Mouse (Mus musculus) heart, embryonic 15.5 days (tissue): ENCODE data around the gene Mettl1. TPM values are rescaled to one million over a fixed set of nuclear protein-coding genes. Genes with fewer than 3 reads are reported as not detected.

Source experiments
- ATAC-seq: fragments of 200-750 bp; cut with Nextera tagmentation; replicated peaks from 2 replicates; pipeline ENCODE4 v1.8.0; 2017; ENCODE audit warnings: low read depth, moderate TSS enrichment; ENCODE audit not compliant: insufficient number of reproducible peaks, insufficient read depth, low FRiP score
- H3K27ac ChIP-seq: fragments of 300-500 bp; sonication (generic); 2 replicates; pipeline ENCODE4 v1.5.1; 2015; ENCODE audit warnings: mild to moderate bottlenecking, inconsistent platforms
- H3K27me3 ChIP-seq: fragments of 300-500 bp; sonication (generic); 2 replicates; pipeline ENCODE4 v1.6.1; 2015; ENCODE audit warnings: inconsistent platforms
- H3K36me3 ChIP-seq: fragments of 300-500 bp; sonication (generic); 2 replicates; pipeline ENCODE4 v1.6.1; 2015; ENCODE audit warnings: mild to moderate bottlenecking, inconsistent platforms
- H3K4me1 ChIP-seq: fragments of 300-500 bp; sonication (generic); replicated peaks from 2 replicates; pipeline ENCODE4 v1.6.1; 2015; ENCODE audit warnings: inconsistent platforms
- H3K4me2 ChIP-seq: fragments of 300-500 bp; sonication (generic); 2 replicates; pipeline ENCODE4 v1.6.1; 2015; ENCODE audit warnings: inconsistent platforms, mild to moderate bottlenecking, moderate library complexity
- H3K4me3 ChIP-seq: fragments of 300-500 bp; sonication (generic); 2 replicates; pipeline ENCODE4 v1.5.1; 2015; ENCODE audit warnings: mild to moderate bottlenecking, inconsistent platforms
- H3K9ac ChIP-seq: fragments of 300-500 bp; sonication (generic); 2 replicates; pipeline ENCODE4 v1.6.1; 2015; ENCODE audit warnings: mild to moderate bottlenecking, inconsistent platforms
- H3K9me3 ChIP-seq: fragments of 300-500 bp; sonication (generic); replicated peaks from 2 replicates; pipeline ENCODE4 v1.6.1; 2016; ENCODE audit warnings: inconsistent platforms
- WGBS: fragments of 180-500 bp; shearing (Covaris S2); methylation state at CpG from one replicate; pipeline ENCODE4 v1.1.7; 2015; ENCODE audit warnings: mixed read lengths; 5-methylcytosine and 5-hydroxymethylcytosine counted together
- microRNA counts: library from miRNA; unstranded; fragments of <30 nt; microRNA quantifications from one replicate; lab custom pipeline; 2016
- microRNA-seq: library from miRNA; unstranded; fragments of <30 nt; microRNA quantifications from one replicate; pipeline ENCODE4, GENCODE M21; 2016
- polyA plus RNA-seq: library from polyadenylated mRNA; unstranded; fragments of >200 nt; fragmentation: Nextera tagmentation; extraction: Ambion mirVana; gene quantifications from 2 replicates; pipeline ENCODE4 v1.2.1, GENCODE M21; 2015

The Mettl1 gene
- polyA plus RNA-seq, 1 experiment from 2014 or later: 27.7 TPM

- Histone ChIP-seq H3K27me3 (peaks cover 76% of the 10 kb centered on the region), H3K36me3 (peaks cover 1% of the 10 kb centered on the region; the same call in 1 of the 2 replicates), H3K4me3 (peak overlapping the region; percentile 29), H3K9ac (no peak overlapping the region), H3K4me1 (peaks cover 28% of the 10 kb centered on the region), H3K27ac (no peak overlapping the region), H3K9me3 (no peaks in the 10 kb centered on the region), H3K4me2 (peak overlapping the region; percentile 46)
- no peak for ATAC-seq
- WGBS: 10% methylated on average over 57 of the region's 57 CpGs
Observed at GRCm38 (mm10) chr10:127090560-127091411, 49.6 kb downstream of the Mettl1 start.

GRCm38 (mm10) chr10:127091507-127092396 lies 50.5 kb downstream of the Mettl1 start:
- no peak for ATAC-seq
- peaks cover 5% of the 10 kb centered on the region; the same call in 1 of the 2 replicates for H3K36me3 ChIP-seq
- no peak overlapping the region for H3K9ac ChIP-seq
- peaks cover 71% of the 10 kb centered on the region for H3K27me3 ChIP-seq
- peaks cover 28% of the 10 kb centered on the region for H3K4me1 ChIP-seq
- H3K27ac ChIP-seq: no peak overlapping the region
- no peaks in the 10 kb centered on the region for H3K9me3 ChIP-seq
- peak overlapping the region; percentile 46 for H3K4me2 ChIP-seq
- H3K4me3 ChIP-seq: peak overlapping the region; percentile 29
- WGBS: 9% methylated on average over 51 of the region's 51 CpGs

GRCm38 (mm10) chr10:127092742-127093141 lies 51.5 kb downstream of the Mettl1 start:
- Histone ChIP-seq H3K36me3 (peaks cover 8% of the 10 kb centered on the region; the same call in 1 of the 2 replicates), H3K9me3 (no peaks in the 10 kb centered on the region), H3K4me3 (no peak overlapping the region), H3K27me3 (peaks cover 62% of the 10 kb centered on the region), H3K4me1 (peaks cover 28% of the 10 kb centered on the region), H3K27ac (no peak overlapping the region), H3K9ac (no peak overlapping the region), H3K4me2 (no peak overlapping the region)
- no peak for ATAC-seq
- WGBS: 45% methylated on average over 4 of the region's 4 CpGs

GRCm38 (mm10) chr10:127094382-127094802 lies 53.2 kb downstream of the Mettl1 start:
- H3K4me1 ChIP-seq: peaks cover 28% of the 10 kb centered on the region
- H3K4me3 ChIP-seq: no peak overlapping the region
- WGBS: 19% methylated on average over 6 of the region's 7 CpGs
- H3K9me3 ChIP-seq: no peaks in the 10 kb centered on the region
- ATAC-seq: peak; percentile 6; the same call in 1 of the 2 replicates
- H3K27ac ChIP-seq: no peak overlapping the region
- H3K27me3 ChIP-seq: peaks cover 46% of the 10 kb centered on the region
- H3K9ac ChIP-seq: no peak overlapping the region
- no peak overlapping the region for H3K4me2 ChIP-seq
- H3K36me3 ChIP-seq: peaks cover 16% of the 10 kb centered on the region; the same call in 1 of the 2 replicates

MicroRNAs within 50 kb of the gene (microRNA counts, 519-probe panel; counts per million panel counts)
- microRNA mmu-miR-26a (lab: Ali Mortazavi, UCI): 2,644 counts per million, percentile 60 among the panel's probes with 10 or more counts
- not detected for microRNA mmu-miR-546 (lab: Ali Mortazavi, UCI)

Small RNAs within 50 kb of the gene (microRNA-seq; reads per million reads assigned to microRNA genes)
- gene Mir26a-2: 33.6 reads per million, percentile 37 among the genes with 10 or more reads in this experiment
- 0.63 reads per million for gene Mir546

Other genes starting within 250 kb of the Mettl1 start
- gene Atp23, start 140.1 kb upstream of the Mettl1 start, polyA plus RNA-seq: 9.1 and 9.8 TPM in 2 replicates
- gene Ctdsp2, start 62.7 kb upstream of the Mettl1 start, polyA plus RNA-seq: 35.0 and 47.8 TPM in 2 replicates
- 0.23 and 0.55 TPM in 2 replicates for gene Avil, start 40.7 kb upstream of the Mettl1 start, polyA plus RNA-seq
- gene Tsfm, start 10.6 kb upstream of the Mettl1 start, polyA plus RNA-seq: 81.9 and 86.0 TPM in 2 replicates
- 0.30 and 0.42 TPM in 2 replicates for gene Eef1akmt3, start 99 bp downstream of the Mettl1 start, polyA plus RNA-seq
- 0.08 and 0.13 TPM in 2 replicates for gene Cyp27b1, start 6.8 kb downstream of the Mettl1 start, polyA plus RNA-seq
- gene March9, start 18.8 kb downstream of the Mettl1 start, polyA plus RNA-seq: 0.13 and 0.25 TPM in 2 replicates
- gene Cdk4, start 22.1 kb downstream of the Mettl1 start, polyA plus RNA-seq: 718 and 864 TPM in 2 replicates
- gene Tspan31, start 28.9 kb downstream of the Mettl1 start, polyA plus RNA-seq: 100 and 119 TPM in 2 replicates
- gene Agap2, start 33.9 kb downstream of the Mettl1 start, polyA plus RNA-seq: 0.62 TPM in 1 of 2 replicates, not detected in the other
- 48.5 and 61.8 TPM in 2 replicates for gene Os9, start 79.7 kb downstream of the Mettl1 start, polyA plus RNA-seq
- 1.5 and 5.7 TPM in 2 replicates for gene B4galnt1, start 123.8 kb downstream of the Mettl1 start, polyA plus RNA-seq
- gene Slc26a10, start 139.2 kb downstream of the Mettl1 start, polyA plus RNA-seq: 15.6 and 16.7 TPM in 2 replicates
- gene Arhgef25, start 148.7 kb downstream of the Mettl1 start, polyA plus RNA-seq: 24.7 and 32.5 TPM in 2 replicates
- 63.5 and 86.0 TPM in 2 replicates for gene Dtx3, start 154.3 kb downstream of the Mettl1 start, polyA plus RNA-seq
- 23.2 and 27.0 TPM in 2 replicates for gene Pip4k2c, start 170.2 kb downstream of the Mettl1 start, polyA plus RNA-seq
- 0.35 and 2.3 TPM in 2 replicates for gene Kif5a, start 221.9 kb downstream of the Mettl1 start, polyA plus RNA-seq
- gene Dctn2, start 225.0 kb downstream of the Mettl1 start, polyA plus RNA-seq: 127 and 152 TPM in 2 replicates
- 10.6 and 15.7 TPM in 2 replicates for gene Mbd6, start 247.6 kb downstream of the Mettl1 start, polyA plus RNA-seq